Mouse (Mus musculus) kidney, embryonic 14.5 days (tissue): ENCODE data around the gene Ephb6. TPM values are rescaled to one million over a fixed set of nuclear protein-coding genes. Genes with fewer than 3 reads are reported as not detected.
"Not testable (repeated sequence)": the region's sequence is repeated elsewhere in the genome, so short reads cannot be mapped to it uniquely, and the experiment has no call there.

Source experiments
- ATAC-seq: fragments of 200-750 bp; cut with Nextera tagmentation; 2 replicates; pipeline ENCODE4 v1.8.0; 2017; ENCODE audit warnings: moderate number of reproducible peaks, mild to moderate bottlenecking, moderate TSS enrichment, moderate library complexity; ENCODE audit not compliant: low FRiP score, low TSS enrichment
- H3K27ac ChIP-seq: fragments of 300-500 bp; sonication (generic); 2 replicates; pipeline ENCODE4 v1.5.1; 2014; ENCODE audit warnings: low read depth, mild to moderate bottlenecking, low read length, moderate library complexity, mixed read lengths
- H3K27me3 ChIP-seq: fragments of 300-500 bp; sonication (generic); 2 replicates; pipeline ENCODE4 v1.6.1; 2014; ENCODE audit warnings: mild to moderate bottlenecking, low read length; ENCODE audit not compliant: control insufficient read depth, insufficient read depth
- H3K36me3 ChIP-seq: fragments of 300-500 bp; sonication (generic); 2 replicates; pipeline ENCODE4 v1.6.1; 2014; ENCODE audit warnings: low read length, mixed read lengths; ENCODE audit not compliant: control insufficient read depth, insufficient read depth
- H3K4me1 ChIP-seq: fragments of 300-500 bp; sonication (generic); 2 replicates; pipeline ENCODE4 v1.6.1; 2014; ENCODE audit warnings: low read length, mixed read lengths; ENCODE audit not compliant: control insufficient read depth, insufficient read depth
- H3K4me2 ChIP-seq: fragments of 300-500 bp; sonication (generic); replicated peaks from 2 replicates; pipeline ENCODE4 v1.6.1; 2014; ENCODE audit warnings: low read depth, mild to moderate bottlenecking, low read length
- H3K4me3 ChIP-seq: fragments of 300-500 bp; sonication (generic); 2 replicates; pipeline ENCODE4 v1.5.1; 2014; ENCODE audit warnings: mild to moderate bottlenecking, low read length
- H3K9ac ChIP-seq: fragments of 300-500 bp; sonication (generic); 2 replicates; pipeline ENCODE4 v1.6.1; 2014; ENCODE audit warnings: low read depth, mild to moderate bottlenecking, low read length, moderate library complexity
- H3K9me3 ChIP-seq: fragments of 300-500 bp; sonication (generic); 2 replicates; pipeline ENCODE4 v1.6.1; 2016; ENCODE audit warnings: low read length; ENCODE audit not compliant: control insufficient read depth
- WGBS: fragments of 180-500 bp; shearing (Covaris S2); extraction: QIAGEN DNeasy Blood & Tissue Kit; methylation state at CpG from one replicate; pipeline ENCODE4 v1.1.7; 2014; 5-methylcytosine and 5-hydroxymethylcytosine counted together
- polyA plus RNA-seq: library from polyadenylated mRNA; unstranded; fragments of >200 nt; fragmentation: Nextera tagmentation; extraction: Ambion mirVana; gene quantifications from 2 replicates; pipeline ENCODE4 v1.2.1, GENCODE M21; 2014

Gene Ephb6
- polyA plus RNA-seq: 9.2 and 11.8 TPM in 2 replicates

DNA sequence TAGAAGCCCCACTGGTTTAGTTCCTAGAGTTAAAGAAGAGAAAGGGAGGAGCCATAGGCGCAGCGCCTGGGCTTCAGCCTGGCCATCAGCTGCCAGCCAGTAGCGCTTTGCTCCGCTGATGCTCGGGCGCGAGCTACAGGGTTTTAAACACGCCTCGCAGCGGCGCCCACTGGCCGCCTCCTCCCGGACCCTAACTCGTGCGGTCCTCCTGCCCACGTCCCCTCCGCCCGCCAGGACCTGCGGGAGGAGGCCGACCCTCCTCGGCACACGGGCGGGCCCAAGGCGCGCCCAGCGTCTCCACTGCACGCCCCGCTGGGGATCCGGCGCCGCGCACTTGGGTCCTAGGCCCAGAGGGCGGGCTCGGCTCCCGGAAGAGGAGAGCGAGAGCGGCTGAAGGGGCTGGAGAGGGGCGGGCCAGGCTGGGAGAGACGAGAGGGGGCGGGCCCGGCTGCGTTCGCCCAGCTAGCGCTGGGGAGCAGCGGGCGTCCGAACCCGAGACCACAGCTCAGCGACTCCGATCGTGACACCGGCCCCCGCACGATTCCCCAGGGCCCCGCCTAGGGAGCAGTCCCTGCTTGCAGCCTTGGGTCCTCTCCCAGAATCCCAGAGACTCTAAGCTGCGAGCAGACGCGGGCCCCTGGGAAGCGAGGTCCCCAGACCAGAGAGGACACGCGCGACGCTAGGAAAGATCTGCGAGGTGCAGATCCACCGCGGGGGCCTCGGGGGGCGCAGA is at the start of gene Ephb6:
Gene Ephb6, plus strand, starts transcription at position 422 of the 733 bp plus-strand sequence.
- WGBS: under 1% methylated on average over 53 of the region's 68 CpGs
- peak within 1 kb of the TSS; percentile 93 for H3K4me2 ChIP-seq
- ATAC-seq: peak; percentile 98

DNA sequence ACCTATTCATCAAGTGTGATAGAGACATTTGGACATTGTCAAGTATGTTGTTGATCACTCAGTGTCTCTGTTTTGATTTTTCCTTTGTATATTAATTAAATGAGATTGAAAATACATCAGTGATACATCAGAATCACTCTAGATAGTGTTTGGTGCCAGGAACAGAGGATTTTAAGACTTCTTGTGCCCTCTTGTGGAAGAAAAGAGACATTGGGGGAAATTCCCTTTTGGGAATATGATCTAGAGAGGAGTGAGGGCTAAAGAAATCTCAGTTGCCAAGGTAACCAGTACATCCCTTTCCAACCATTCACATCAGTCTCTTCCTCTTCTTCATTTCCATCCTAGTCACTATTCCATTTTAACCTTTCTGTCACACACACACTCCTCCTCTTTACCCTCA is 48.9 kb upstream of the Ephb6 start:
- Histone ChIP-seq H3K9ac (no peak overlapping the region), H3K27me3 (no peaks in the 10 kb centered on the region), H3K9me3 (no peaks in the 10 kb centered on the region), H3K4me3 (no peak overlapping the region), H3K27ac (no peak overlapping the region), H3K4me2 (no peak overlapping the region), H3K36me3 (no peaks in the 10 kb centered on the region), H3K4me1 (no peaks in the 10 kb centered on the region)
- no peak for ATAC-seq

More for the DNA sequence above, at the start of gene Ephb6:
- Histone ChIP-seq H3K4me3 (peak within 1 kb of the TSS; percentile 66), H3K9ac (peak within 1 kb of the TSS; percentile 75), H3K36me3 (no peaks in the 10 kb centered on the region), H3K4me1 (0 out of 2 replicates have a peak, but pooled peaks cover 6% of the 10 kb centered on the region), H3K9me3 (no peaks in the 10 kb centered on the region), H3K27ac (peak within 1 kb of the TSS; percentile 85), H3K27me3 (no peaks in the 10 kb centered on the region)

DNA sequence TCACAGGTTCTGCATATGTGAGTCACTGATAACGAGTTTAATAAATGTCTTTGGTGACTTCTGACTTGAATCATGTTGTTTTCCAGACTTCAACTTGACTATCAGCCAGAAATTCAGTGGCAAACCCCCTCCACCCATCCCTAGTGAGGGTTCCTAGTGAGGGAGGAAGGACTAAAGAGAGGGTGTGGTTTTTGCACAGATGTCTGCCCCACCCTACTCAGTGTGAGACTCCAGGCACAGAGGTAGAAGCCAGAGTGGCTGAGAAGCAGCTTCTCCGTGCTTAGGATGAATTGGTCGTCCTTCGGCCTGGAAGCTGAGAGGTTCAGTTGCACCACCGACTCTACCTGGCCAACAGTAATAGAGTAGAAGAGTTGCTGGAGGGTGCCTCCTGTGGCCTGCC is 47.8 kb upstream of the Ephb6 start:
- WGBS: 84% methylated on average over 5 of the region's 5 CpGs
- no peaks in the 10 kb centered on the region for H3K4me1 ChIP-seq
- H3K9me3 ChIP-seq: no peaks in the 10 kb centered on the region
- no peak overlapping the region for H3K9ac ChIP-seq
- no peaks in the 10 kb centered on the region for H3K36me3 ChIP-seq
- H3K4me2 ChIP-seq: no peak overlapping the region
- no peak overlapping the region for H3K27ac ChIP-seq
- no peak for ATAC-seq
- no peak overlapping the region for H3K4me3 ChIP-seq
- H3K27me3 ChIP-seq: no peaks in the 10 kb centered on the region

DNA sequence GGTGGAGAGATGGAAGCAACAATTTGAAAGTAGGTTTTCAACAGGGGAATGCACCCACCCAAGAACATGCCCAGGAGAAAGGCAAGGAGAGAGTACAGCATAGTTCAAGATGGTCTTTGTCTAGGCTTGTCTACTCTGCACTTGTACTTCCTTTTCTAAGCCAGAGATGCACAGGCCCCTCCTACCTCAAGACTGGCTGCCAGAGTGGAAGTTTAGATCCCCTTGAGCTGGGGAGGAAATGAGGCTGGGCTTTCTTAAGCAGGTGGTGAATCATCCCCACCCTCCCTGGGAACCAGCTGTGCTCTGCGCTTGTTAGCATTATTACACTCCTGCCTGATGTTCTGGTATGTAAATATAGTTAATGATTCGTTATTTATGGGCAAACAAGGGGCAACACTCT is 47.0 kb upstream of the Ephb6 start:
- Histone ChIP-seq H3K4me2 (no peak overlapping the region), H3K27me3 (no peaks in the 10 kb centered on the region), H3K27ac (no peak overlapping the region), H3K4me3 (no peak overlapping the region), H3K4me1 (no peaks in the 10 kb centered on the region), H3K9ac (no peak overlapping the region), H3K9me3 (no peaks in the 10 kb centered on the region), H3K36me3 (no peaks in the 10 kb centered on the region)
- ATAC-seq: no peak
- 51% methylated on average over 2 of the region's 2 CpGs for WGBS

DNA sequence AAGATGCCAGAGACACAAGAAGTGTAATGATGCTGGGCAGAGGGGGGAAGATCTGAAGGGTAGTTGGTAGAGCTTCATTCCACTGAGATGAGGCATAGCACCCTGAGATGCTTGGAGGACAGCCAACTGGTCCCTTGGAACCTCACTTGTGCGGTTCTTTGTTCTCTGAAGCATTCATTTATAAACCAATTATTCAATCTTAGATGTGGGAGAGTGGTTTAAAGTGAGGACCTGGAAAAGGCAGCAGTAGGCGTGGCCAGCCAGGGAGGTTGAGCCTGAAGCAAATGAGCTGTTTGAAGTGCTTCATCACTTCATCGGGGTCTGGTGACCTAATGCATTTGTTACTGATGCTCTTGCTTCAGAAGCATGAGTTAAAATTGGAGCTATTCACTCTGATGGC is 46.0 kb upstream of the Ephb6 start:
- ATAC-seq: no peak
- no peaks in the 10 kb centered on the region for H3K4me1 ChIP-seq
- H3K9ac ChIP-seq: no peak overlapping the region
- no peak overlapping the region for H3K4me3 ChIP-seq
- no peak overlapping the region for H3K4me2 ChIP-seq
- no peaks in the 10 kb centered on the region for H3K9me3 ChIP-seq
- whole genome bisulfite sequencing: 48% methylated on average over 3 of the region's 3 CpGs
- no peak overlapping the region for H3K27ac ChIP-seq
- no peaks in the 10 kb centered on the region for H3K27me3 ChIP-seq
- no peaks in the 10 kb centered on the region for H3K36me3 ChIP-seq

DNA sequence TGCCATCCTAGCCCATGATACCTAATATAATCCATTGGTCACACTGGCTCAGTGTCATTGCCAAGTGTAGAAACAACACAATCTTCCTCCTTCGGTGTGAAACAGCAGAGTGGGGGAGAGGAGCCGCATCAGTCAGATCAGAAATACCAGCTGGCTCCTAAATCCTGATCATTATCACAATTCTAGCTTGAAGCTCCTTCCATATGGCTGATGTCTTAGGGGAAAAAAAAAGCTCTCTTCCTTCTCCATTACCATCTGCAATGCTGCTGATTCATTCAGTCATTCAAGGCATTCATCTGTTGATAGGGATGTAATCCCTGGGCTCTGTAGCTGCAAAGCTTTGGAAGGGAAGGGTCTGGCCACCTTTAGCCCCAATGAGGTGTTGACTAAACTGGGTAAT is 45.0 kb upstream of the Ephb6 start:
- no peak for ATAC-seq
- Histone ChIP-seq H3K9me3 (no peaks in the 10 kb centered on the region), H3K27me3 (no peaks in the 10 kb centered on the region), H3K4me2 (no peak overlapping the region), H3K9ac (no peak overlapping the region), H3K4me1 (no peaks in the 10 kb centered on the region), H3K27ac (no peak overlapping the region), H3K36me3 (no peaks in the 10 kb centered on the region), H3K4me3 (no peak overlapping the region)
- WGBS: 69% methylated on average over 2 of the region's 2 CpGs

DNA sequence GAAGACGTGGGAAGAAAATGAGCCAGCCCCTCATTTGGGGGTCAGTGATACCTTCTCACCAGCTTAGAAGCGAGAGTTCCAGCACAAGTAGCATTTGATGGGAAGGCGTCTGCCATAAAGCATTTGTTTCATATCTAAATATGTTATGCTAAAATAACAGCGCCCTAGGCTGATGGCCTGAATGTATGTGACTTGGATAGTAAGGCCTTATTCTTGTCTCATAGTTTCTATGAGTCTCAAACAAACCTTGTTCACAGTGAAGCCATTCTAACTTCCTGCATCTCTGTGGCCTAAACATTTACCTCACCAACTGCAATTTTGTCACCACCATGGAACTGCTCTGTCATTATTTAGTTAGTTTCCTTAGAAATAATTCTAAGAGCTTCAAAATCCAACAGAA is 42.7 kb upstream of the Ephb6 start:
- Histone ChIP-seq H3K9me3 (no peaks in the 10 kb centered on the region), H3K27me3 (no peaks in the 10 kb centered on the region), H3K36me3 (no peaks in the 10 kb centered on the region), H3K27ac (no peak overlapping the region), H3K4me1 (no peaks in the 10 kb centered on the region), H3K4me3 (peak overlapping the region; percentile 18; the same call in 1 of the 2 replicates), H3K9ac (no peak overlapping the region), H3K4me2 (no peak overlapping the region)
- ATAC-seq: no peak
- WGBS: 87% methylated on average over 4 of the region's 4 CpGs

DNA sequence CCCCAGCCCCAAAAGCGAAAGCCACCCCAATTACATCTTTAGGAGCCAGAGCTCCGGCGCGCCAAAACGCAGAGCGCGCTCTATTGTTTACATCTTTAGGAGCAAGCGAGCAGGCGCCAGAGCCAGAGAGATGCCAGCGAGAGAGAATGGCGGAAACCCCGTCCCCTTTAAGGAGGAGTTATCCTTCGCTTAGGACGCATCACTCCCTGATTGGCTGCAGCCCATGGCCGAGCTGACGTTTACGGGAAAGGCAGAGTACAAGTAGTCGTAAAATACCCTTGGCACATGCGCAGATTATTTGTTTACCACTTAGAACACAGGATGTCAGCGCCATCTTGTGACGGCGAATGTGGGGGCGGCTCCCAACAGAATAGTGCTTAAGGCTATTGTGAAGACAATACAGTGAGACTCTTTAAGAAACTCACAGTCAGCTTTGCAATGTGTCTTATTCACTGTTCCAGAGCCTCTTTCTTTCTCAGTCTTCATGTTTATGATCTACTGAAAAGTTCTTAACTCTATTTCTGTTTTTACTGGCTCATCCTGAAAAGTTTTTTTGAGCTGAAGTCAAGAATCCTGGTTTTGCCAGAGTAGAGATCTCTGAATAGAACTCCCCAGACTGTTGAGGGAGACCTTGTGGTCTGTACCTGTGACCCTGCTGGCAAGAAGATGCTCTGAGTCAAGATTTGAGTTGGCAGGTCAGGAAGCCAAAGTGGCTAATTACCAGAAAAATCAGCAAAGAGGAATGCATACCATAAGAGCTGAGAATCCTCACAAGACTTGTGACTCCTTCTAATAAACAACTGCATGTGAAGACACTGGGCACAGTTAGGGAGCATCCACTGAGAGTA is 42.0 kb upstream of the Ephb6 start:
- H3K4me3 ChIP-seq: peak overlapping the region; percentile 18; the same call in 1 of the 2 replicates
- H3K27ac ChIP-seq, H3K4me2 ChIP-seq, H3K4me1 ChIP-seq, H3K36me3 ChIP-seq, H3K9ac ChIP-seq, H3K27me3 ChIP-seq, H3K9me3 ChIP-seq: not testable (repeated sequence)
- 0 out of 2 replicates have a peak, but pooled peaks have one; percentile 35 for ATAC-seq
- WGBS: 69% methylated on average over 4 of the region's 23 CpGs

DNA sequence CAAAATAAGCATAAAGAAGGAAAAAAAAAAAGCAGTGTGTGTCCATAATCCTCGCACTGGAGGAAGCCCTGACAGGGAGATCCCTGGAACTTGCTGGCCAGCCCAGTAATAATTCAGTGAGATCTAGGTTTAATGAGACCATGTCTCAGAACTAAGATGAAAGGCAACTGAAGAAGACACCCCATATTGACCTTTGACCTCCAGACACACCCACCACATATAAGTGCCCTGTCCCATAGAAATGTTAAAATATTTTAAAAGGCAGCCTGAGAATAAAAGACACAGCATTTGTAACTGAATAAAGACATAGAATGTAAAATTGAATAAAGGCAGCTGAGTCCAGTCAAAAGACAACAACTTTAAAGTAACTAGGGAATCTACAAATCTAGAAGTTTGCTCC is 40.0 kb upstream of the Ephb6 start:
- Histone ChIP-seq H3K27ac (no peak overlapping the region), H3K4me3 (no peak overlapping the region), H3K9me3 (no peaks in the 10 kb centered on the region), H3K36me3 (no peaks in the 10 kb centered on the region), H3K9ac (no peak overlapping the region), H3K4me2 (no peak overlapping the region), H3K27me3 (no peaks in the 10 kb centered on the region), H3K4me1 (no peaks in the 10 kb centered on the region)
- 46% methylated on average over 1 of the region's 1 CpGs for WGBS
- no peak for ATAC-seq
